Mouse (Mus musculus): Measurements from ENCODE around the gene Commd6.

Gene Commd6

GRCm38 (mm10) chr14:101640153-101640843 lies at the start of gene Commd6:
Gene Commd6 (minus strand): TSS chr14:101640686.
- ATAC-seq (ENCODE audit: insufficient number of reproducible peaks, low FRiP score, low TSS enrichment) = peak; percentile 98

- ATAC-seq (ENCODE audit: insufficient number of reproducible peaks, low FRiP score, low TSS enrichment) = no peak
These were observed 47.9 kb upstream of the Commd6 start for GRCm38 (mm10) chr14:101688406-101688805.

GRCm38 (mm10) chr14:101687696-101688095 lies 47.2 kb upstream of the Commd6 start:
- no peak for ATAC-seq (ENCODE audit: insufficient number of reproducible peaks, low FRiP score, low TSS enrichment)

- ATAC-seq (ENCODE audit: insufficient number of reproducible peaks, low FRiP score, low TSS enrichment) = no peak
These were observed 31.7 kb upstream of the Commd6 start for GRCm38 (mm10) chr14:101672226-101672625.

- ATAC-seq (ENCODE audit: insufficient number of reproducible peaks, low FRiP score, low TSS enrichment) = peak; percentile 94
These were observed 28.1 kb upstream of the Commd6 start for GRCm38 (mm10) chr14:101668626-101669025.

GRCm38 (mm10) chr14:101666536-101666935 lies 26.1 kb upstream of the Commd6 start:
- no peak for ATAC-seq (ENCODE audit: insufficient number of reproducible peaks, low FRiP score, low TSS enrichment)

- ATAC-seq (ENCODE audit: insufficient number of reproducible peaks, low FRiP score, low TSS enrichment) = no peak
These were observed 25.6 kb upstream of the Commd6 start for GRCm38 (mm10) chr14:101666056-101666455.

GRCm38 (mm10) chr14:101664274-101664673 lies 23.8 kb upstream of the Commd6 start:
- no peak for ATAC-seq (ENCODE audit: insufficient number of reproducible peaks, low FRiP score, low TSS enrichment)

- no peak for ATAC-seq (ENCODE audit: insufficient number of reproducible peaks, low FRiP score, low TSS enrichment)
These were observed 21.3 kb upstream of the Commd6 start for GRCm38 (mm10) chr14:101661654-101662412.

GRCm38 (mm10) chr14:101656307-101656706 lies 15.8 kb upstream of the Commd6 start:
- no peak for ATAC-seq (ENCODE audit: insufficient number of reproducible peaks, low FRiP score, low TSS enrichment)

- ATAC-seq (ENCODE audit: insufficient number of reproducible peaks, low FRiP score, low TSS enrichment) = no peak
These were observed 14.0 kb upstream of the Commd6 start for GRCm38 (mm10) chr14:101654526-101654909.

GRCm38 (mm10) chr14:101653581-101654525 lies 13.4 kb upstream of the Commd6 start, which contains the start of gene Uchl3:
Gene Uchl3 (plus strand): TSS chr14:101653967.
- ATAC-seq (ENCODE audit: insufficient number of reproducible peaks, low FRiP score, low TSS enrichment) = peak; percentile 89

- ATAC-seq (ENCODE audit: insufficient number of reproducible peaks, low FRiP score, low TSS enrichment) = no peak
These were observed 12.1 kb upstream of the Commd6 start for GRCm38 (mm10) chr14:101652571-101652970.

- no peak for ATAC-seq (ENCODE audit: insufficient number of reproducible peaks, low FRiP score, low TSS enrichment)
These were observed 10.1 kb upstream of the Commd6 start for GRCm38 (mm10) chr14:101650551-101650950.

GRCm38 (mm10) chr14:101644948-101645347 lies 4.5 kb upstream of the Commd6 start:
- ATAC-seq (ENCODE audit: insufficient number of reproducible peaks, low FRiP score, low TSS enrichment) = no peak

- ATAC-seq (ENCODE audit: insufficient number of reproducible peaks, low FRiP score, low TSS enrichment) = no peak
These were observed 3.1 kb downstream of the Commd6 start for GRCm38 (mm10) chr14:101637381-101637780.

- ATAC-seq (ENCODE audit: insufficient number of reproducible peaks, low FRiP score, low TSS enrichment) = no peak
These were observed 4.7 kb downstream of the Commd6 start for GRCm38 (mm10) chr14:101635765-101636164.

- ATAC-seq (ENCODE audit: insufficient number of reproducible peaks, low FRiP score, low TSS enrichment) = no peak
These were observed 9.9 kb downstream of the Commd6 start for GRCm38 (mm10) chr14:101630548-101630947.

- ATAC-seq (ENCODE audit: insufficient number of reproducible peaks, low FRiP score, low TSS enrichment) = no peak
These were observed 22.8 kb downstream of the Commd6 start for GRCm38 (mm10) chr14:101617680-101618079.

- ATAC-seq (ENCODE audit: insufficient number of reproducible peaks, low FRiP score, low TSS enrichment) = no peak
These were observed 24.3 kb downstream of the Commd6 start for GRCm38 (mm10) chr14:101616178-101616577.

- no peak for ATAC-seq (ENCODE audit: insufficient number of reproducible peaks, low FRiP score, low TSS enrichment)
These were observed 27.3 kb downstream of the Commd6 start for GRCm38 (mm10) chr14:101613206-101613605.
